Mouse (Mus musculus) frontal cortex, adult 2 months (tissue): ENCODE data around the gene Ngdn. TPM values are rescaled to one million over a fixed set of nuclear protein-coding genes. Genes with fewer than 3 reads are reported as not detected.
"Not testable (repeated sequence)": the region's sequence is repeated elsewhere in the genome, so short reads cannot be mapped to it uniquely, and the experiment has no call there.

ENCODE experiments used
- DNase-seq, 2 experiments: peaks; one replicate each; pipeline ENCODE4 v3.0.0; 2022; ENCODE audit warnings: low spot score in 1 of 2; ENCODE audit errors: extremely low spot score in 1 of 2
- polyA plus RNA-seq: library from polyadenylated mRNA; depleted of rRNA; stranded (reverse); fragments of >200 nt; gene quantifications from 2 replicates; pipeline ENCODE4 v1.2.3, GENCODE M21; 2012; rRNA removed

The Ngdn gene
- polyA plus RNA-seq = 36.5 and 37.2 TPM in 2 replicates

DNA sequence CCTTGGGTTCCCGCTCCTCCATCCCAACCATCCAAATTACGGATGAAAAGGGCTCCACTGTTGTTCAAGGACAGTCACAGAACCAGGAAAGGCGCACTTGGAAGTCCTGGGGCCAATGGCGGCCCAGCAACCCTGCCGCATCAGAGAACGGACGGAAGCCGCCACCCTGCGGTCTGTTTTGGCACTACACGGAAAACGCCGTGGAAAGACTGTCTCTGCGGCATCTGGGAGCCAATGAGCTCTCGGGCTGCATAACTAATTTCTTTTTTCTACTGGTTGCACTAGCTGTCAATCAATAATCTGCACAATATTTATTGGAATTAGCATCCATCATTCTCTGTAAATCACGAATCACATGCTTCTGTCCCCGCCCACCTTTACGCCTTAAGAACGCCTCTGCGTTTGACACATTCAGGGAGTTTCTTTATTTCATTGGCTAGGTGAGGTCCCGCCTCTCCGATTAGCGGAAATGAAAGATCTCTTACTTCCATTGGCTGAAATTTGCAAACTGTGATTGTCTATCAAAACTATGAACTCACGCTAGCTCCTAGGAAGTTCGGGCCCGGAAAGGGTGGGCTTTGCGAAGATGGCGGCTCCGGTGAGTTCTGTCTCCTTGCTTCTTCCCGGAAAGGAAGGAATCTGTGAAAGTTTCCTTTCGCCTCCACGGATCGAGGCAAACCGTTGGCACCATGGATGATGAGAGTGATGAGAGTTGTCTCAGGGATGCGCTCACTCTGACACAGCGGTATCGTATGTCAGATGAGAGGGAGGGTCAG is at the start of gene Ngdn:
Gene Ngdn (plus strand): TSS at position 464 of the 776 bp plus-strand sequence.
- peak; percentile 99 to 100 for DNase-seq

- DNase-seq = no peak
Observed at GRCm38 (mm10) chr14:54965631-54966030, 49.6 kb upstream of the Ngdn start.

DNA sequence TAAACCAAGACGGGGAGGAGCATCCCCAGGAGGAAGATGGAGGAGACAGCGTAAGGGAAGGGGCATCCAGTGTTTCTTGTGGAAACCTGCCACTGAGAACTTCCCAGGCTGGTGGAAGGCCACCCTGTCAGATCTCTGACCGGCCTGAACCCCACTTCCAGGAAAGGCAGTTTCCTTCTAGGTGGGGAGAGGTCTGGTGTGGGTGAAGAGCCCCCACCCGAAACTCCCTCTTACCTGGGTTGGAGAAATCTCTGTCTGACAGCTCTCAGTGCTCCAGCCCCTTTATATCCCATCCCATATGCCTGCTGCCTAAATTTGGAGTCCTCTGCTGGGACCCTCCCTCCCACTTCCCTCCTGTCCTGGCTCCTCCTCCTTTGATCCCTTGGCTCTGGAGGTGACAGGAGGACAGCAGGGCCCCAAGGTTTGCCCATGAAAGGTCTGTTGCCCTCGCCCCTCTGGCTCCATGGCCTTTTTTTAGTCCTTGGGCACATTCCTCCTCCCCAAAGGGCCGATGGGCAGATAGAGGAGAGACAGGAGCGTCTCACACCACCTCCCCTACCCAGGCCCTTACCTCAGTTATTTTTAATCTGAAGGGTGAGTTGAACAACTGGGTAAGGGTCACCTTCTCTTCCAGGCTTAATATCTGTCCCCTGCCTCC is 48.8 kb upstream of the Ngdn start, which contains the start of gene Myh6:
Gene Myh6 (minus strand): TSS at position 608 of the 658 bp plus-strand sequence.
- no peak for DNase-seq

DNA sequence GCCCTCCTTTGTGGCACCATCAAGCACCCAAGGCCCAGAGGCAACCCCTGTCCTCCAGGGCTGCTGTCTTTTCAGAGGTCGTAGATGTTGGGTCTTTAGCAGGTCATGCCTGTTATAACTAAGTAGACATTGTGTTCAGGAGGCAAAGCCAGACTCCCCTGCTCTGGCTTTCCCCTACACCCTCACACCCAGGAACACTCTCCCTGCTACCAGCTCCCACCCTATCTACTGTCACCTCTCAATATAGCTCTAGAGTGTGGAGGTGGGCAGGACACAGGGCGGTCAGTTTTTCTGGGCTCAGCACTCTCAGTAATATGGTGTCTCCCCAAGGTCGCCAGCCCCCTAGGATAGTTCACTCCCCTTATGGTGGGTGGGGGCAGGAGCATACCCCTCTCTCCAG is 47.4 kb upstream of the Ngdn start:
- DNase-seq = no peak

DNA sequence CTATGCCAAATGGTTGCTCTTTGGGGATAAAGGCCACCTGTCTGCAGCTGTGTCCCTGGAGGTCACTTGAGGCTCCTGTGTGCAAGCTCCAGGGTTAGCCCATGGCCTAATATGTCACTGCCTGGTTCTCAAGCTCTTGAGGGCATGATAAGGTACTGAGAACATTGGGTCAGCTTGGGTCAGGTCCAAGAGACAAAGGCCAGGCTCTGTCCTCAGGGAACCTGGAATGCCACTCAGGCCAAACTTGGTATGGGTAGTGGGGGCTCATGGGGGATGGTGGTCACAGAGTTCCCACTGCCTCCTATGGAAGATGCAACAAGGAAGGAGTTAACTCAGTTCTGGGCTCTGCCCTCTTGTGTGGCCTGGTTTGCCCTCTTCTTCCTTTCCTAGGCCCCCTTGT is 46.9 kb upstream of the Ngdn start:
- DNase-seq = no peak

DNA sequence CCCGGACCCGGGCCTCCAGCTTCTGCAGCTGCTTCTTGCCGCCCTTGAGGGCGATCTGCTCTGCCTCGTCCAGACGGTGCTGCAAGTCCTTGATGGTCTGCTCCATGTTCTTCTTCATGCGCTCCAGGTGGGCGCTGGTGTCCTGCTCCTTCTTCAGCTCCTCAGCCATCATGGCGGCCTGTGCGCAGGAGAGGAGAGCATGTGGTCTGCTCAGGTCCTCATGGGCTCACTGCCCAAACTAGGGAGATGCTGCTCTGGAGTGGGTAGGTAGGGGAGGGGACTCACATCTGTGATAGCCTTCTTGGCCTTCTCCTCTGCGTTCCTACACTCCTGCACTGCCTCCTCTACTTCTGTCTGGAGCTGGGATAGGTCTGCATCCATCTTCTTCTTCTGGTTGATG is 42.5 kb upstream of the Ngdn start:
- not testable (repeated sequence) for DNase-seq

DNA sequence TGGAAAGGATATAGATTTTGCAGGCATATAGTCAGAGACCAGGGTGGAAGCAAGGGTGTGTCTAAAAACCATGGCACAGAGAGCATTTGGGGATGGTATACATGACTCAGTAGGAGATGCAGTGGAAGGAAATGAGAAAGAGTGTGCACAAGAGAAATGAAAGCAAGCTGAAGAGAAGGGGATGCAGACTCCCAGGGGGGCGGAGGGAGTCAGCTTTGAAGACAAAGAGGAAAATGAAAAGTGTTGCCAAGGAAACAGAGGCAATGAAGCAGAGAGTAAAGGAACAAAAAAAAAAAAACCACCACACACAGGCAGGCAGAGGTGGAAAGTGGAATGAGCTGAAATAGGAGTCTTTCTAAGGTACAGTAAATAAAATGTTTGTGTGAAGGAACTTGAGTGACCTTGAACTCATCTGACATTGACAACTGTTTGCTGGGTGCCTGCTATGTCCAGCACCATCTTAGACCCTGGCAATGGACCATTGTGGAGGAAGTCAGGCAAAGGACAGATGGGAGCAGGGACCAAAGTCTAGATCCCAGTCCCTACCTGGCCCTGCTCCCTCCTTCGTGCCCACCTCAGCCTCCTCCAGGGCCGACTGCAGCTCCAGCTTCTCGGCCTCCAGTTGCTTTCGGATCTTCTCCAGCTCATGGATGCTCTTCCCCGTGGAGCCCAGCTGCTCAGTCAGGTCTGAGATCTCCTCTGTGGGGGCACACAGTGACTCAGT is 41.0 kb upstream of the Ngdn start:
- peak in 1 of 2 experiments; percentile 60 for DNase-seq

DNA sequence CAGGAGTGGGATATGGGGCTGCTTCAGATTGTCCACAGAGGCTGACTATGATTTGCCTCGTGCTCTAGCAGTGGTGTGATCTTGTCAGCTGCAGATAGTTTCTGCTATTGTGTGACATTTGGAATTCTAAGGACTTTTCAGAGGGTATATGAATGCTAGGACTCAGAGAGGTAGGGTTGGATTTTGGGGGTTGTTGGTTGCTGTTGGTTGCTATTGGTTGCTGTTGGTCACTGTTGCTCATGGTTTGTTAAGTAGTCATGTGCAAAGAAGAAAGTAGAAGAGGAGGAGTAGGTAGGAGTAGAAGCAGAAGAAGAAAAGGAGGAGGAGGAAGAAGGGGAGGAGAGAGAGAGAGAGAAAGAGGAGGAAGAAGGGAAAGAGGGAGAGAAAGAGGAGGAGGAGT is 38.6 kb upstream of the Ngdn start, which contains the start of gene Gm17428:
Gene Gm17428 (plus strand): TSS at position 301 of the 400 bp plus-strand sequence.
- DNase-seq = no peak

DNA sequence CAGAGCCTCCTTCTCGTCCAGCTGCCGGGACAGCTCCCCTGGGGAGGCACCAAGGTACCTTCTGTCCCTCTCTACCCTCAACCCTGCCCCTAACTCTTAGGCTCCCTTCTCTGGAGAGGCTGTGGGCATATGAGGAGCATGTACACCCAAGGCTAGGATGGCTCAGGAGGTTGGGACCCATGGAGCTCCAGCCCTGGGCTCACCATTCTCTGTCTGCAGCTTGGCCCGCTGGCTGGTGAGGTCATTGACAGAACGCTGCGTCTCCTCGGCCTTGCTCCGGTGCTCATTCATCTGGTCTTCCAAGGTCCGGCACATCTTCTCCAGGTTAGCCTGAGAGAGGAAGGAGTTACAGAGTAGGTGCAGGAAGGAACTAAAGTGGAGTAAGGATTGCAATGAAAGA is 36.6 kb upstream of the Ngdn start:
- no peak for DNase-seq

GRCm38 (mm10) chr14:54981934-54982333 is 33.3 kb upstream of the Ngdn start:
- DNase-seq = no peak

DNA sequence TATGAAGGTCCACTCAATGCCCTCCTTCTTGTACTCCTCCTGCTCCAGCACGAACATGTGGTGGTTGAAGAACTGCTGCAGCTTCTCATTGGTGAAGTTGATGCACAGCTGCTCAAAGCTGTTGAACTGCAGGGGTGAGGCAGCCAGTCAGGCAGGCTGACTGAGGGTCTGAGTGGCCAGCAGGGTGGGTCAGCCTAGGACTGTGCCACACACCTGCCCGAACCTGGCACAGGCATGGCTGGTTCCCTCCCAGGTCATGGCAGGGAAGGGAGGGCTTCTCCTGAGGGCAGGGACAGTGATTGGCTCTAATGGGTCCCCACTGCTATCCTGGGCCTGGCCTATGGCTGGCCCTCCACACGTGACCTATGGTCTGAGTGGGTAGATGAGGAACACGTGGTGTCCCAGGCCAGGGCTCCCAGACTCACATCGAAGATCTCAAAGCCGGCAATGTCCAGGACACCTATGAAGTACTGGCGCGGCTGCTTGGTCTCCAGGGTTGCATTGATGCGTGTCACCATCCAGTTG is 26.8 kb upstream of the Ngdn start:
- DNase-seq = not testable (repeated sequence)

DNA sequence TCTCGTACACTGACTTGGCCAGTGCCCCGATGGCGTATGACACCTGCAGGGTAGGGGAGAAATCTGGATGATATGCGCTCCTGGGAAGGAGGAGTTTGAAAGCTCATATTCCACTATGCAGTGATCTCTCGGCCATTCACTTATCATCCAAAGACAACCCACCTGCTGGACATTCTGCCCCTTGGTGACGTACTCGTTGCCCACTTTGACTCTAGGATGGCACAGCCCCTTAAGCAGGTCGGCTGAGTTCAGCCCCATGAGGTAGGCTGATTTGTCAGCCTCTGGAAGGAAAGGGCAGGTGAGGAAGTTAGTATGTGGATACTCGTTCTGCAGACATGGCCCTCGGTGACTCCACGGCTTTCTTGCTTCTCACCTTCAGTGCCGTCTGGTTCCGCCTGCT is 26.4 kb upstream of the Ngdn start:
- no peak for DNase-seq

DNA sequence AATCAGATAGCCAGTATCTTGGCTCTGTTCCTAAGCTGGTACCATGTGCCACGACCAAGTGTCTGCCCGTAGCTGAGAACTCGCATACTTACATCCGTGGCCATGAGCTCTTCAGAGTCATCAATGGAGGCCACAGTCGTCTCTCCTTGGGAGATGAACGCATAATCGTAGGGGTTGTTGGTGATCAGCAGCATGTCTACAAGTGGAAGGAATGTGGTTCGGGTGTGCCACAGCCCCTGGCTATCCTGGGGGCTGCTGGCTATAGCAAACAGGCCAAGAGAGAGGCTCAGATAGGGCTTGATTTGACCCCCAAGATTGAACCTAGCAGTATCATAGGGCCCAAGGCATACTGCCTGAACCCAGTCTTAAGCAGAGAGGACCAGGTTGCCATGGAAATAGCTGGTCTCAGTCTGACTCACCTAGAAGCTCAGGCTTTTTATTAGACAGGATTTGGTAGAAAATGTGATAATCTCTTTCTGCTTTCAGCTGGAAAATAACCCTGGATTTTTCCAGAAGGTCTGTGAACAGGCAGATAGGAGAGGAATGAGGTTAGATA is 25.3 kb upstream of the Ngdn start:
- DNase-seq = peak in 1 of 2 experiments; percentile 43

GRCm38 (mm10) chr14:54992196-54992595 is 23.1 kb upstream of the Ngdn start:
- DNase-seq = no peak

- no peak for DNase-seq
Observed at GRCm38 (mm10) chr14:54993636-54994035, 21.6 kb upstream of the Ngdn start.

GRCm38 (mm10) chr14:54994136-54994868 is 21.0 kb upstream of the Ngdn start, which contains the start of gene Myh7:
Myh7 (minus strand) TSS chr14:54994626.
- DNase-seq = no peak

DNA sequence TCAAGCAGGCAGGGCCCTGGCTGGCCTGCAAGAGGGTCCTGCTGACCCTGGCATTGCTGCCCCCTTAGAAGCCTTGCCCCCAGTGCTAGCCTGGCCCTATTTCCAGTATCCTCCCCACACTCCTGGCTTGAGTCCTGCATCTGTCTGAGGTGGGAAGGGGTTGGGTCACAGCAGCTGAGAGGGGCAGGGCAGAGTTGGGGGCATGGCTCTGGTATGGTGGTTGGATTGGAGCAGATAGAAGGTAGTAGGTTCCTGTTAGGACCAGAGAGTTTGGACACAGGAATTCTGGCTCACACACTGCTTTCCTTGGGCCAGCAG is 20.4 kb upstream of the Ngdn start:
- DNase-seq = no peak

DNA sequence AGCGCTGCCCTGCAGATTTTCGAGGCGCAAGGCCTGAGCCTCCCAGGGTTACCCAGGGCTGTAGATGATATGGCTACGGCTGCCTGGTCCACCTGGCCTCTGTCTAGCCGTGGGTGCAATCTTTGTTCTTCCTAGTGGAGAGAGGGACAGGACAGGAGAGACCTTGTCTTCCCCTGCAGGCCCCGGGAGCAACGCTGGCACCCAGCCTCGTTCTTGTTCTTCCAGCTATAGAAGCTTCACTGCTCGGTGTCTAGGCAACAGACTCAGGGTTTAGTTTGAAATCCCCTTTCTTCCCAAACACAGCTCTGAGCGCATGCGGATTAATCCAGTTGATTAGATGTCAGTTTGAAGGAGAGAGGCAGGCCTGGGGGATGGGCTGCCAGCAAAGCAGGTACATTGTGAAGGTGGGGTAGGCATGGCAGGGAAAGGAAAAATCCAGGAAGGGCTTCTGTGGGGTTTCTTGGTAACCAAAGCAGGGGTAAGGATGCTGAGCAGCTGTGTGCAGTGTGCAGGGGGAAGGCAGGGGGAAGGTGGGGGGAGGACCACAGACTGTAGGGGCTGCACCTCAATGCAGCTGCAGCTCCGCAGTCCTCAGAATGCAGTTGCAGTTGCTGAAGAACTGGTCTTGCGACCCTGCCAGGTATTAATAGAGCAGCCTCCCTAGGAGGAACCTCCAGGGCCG is 19.7 kb upstream of the Ngdn start:
- DNase-seq = peak in 1 of 2 experiments; percentile 62

- no peak for DNase-seq
Observed at GRCm38 (mm10) chr14:54996793-54997192, 18.5 kb upstream of the Ngdn start.

DNA sequence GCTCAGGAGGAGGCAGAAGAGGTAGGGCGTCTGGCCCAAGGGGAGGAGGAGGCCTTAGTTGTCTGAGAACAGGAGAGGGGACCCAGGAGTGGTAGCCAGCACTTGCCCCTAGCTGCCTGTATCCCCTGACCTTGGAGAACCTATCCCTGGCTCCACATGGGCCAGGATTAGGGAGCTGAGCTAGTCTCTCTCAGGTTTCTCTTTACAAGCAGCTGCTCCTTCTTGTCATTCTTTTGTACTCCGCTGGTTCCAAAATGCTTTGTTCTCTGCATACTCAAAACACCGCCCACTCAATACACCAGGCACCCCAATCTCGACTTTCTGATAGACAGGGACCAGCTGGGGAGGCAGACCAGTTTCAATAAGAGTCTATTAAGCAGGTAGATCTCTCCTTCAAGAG is 18.0 kb upstream of the Ngdn start:
- DNase-seq = no peak
